Mouse (Mus musculus) kidney, postnatal 4 days (tissue): ENCODE measurements around the gene Cd2bp2.

ENCODE experiments used
- DNase-seq, 2 experiments: peaks; one replicate each; pipeline ENCODE4 v3.0.0; 2021; ENCODE audit warnings: mixed read lengths in 2 of 2

The Cd2bp2 gene

GRCm38 (mm10) chr7:127217901-127218642, 22.2 kb upstream of the Cd2bp2 start:
- no peak for DNase-seq

- no peak for DNase-seq
These were observed 21.6 kb upstream of the Cd2bp2 start for GRCm38 (mm10) chr7:127217475-127217874.

GRCm38 (mm10) chr7:127216307-127216706, 20.5 kb upstream of the Cd2bp2 start:
- no peak for DNase-seq

- peak; percentile 71 to 80 for DNase-seq
These were observed 19.4 kb upstream of the Cd2bp2 start for GRCm38 (mm10) chr7:127214981-127215871.

- peak; percentile 32 to 56 for DNase-seq
These were observed 18.7 kb upstream of the Cd2bp2 start for GRCm38 (mm10) chr7:127214521-127214920.

GRCm38 (mm10) chr7:127213930-127214329, 18.1 kb upstream of the Cd2bp2 start:
- DNase-seq: no peak

- peak in 1 of 2 experiments; percentile 58 for DNase-seq
These were observed 17.6 kb upstream of the Cd2bp2 start for GRCm38 (mm10) chr7:127213485-127213884.

- no peak for DNase-seq
These were observed 16.8 kb upstream of the Cd2bp2 start for GRCm38 (mm10) chr7:127212432-127213250.

- no peak for DNase-seq
These were observed 15.3 kb upstream of the Cd2bp2 start for GRCm38 (mm10) chr7:127211014-127211745.

- DNase-seq: no peak
These were observed 14.4 kb upstream of the Cd2bp2 start for GRCm38 (mm10) chr7:127210266-127210665.

GRCm38 (mm10) chr7:127209851-127210250, 14.0 kb upstream of the Cd2bp2 start:
- DNase-seq: no peak

- peak; percentile 96 to 97 for DNase-seq
These were observed 12.9 kb upstream of the Cd2bp2 start, which contains the start of gene Mylpf for GRCm38 (mm10) chr7:127208553-127209438. Gene Mylpf (plus strand): TSS chr7:127208890.

- no peak for DNase-seq
These were observed 12.4 kb upstream of the Cd2bp2 start, which contains the start of gene Tbc1d10b for GRCm38 (mm10) chr7:127208295-127208552. Gene Tbc1d10b (minus strand): TSS chr7:127208468.

- DNase-seq: peak in 1 of 2 experiments; percentile 45
These were observed 11.8 kb upstream of the Cd2bp2 start for GRCm38 (mm10) chr7:127207374-127208294.

GRCm38 (mm10) chr7:127206606-127207005, 10.8 kb upstream of the Cd2bp2 start:
- no peak for DNase-seq

GRCm38 (mm10) chr7:127196484-127196883, 634 bp upstream of the Cd2bp2 start:
- DNase-seq: no peak

GRCm38 (mm10) chr7:127194633-127195029, 1.2 kb downstream of the Cd2bp2 start:
- no peak for DNase-seq

- DNase-seq: no peak
These were observed 1.7 kb downstream of the Cd2bp2 start for GRCm38 (mm10) chr7:127194011-127194632.

GRCm38 (mm10) chr7:127192989-127193388, 2.9 kb downstream of the Cd2bp2 start:
- peak in 1 of 2 experiments; percentile 49 for DNase-seq

GRCm38 (mm10) chr7:127190672-127191071, 5.2 kb downstream of the Cd2bp2 start:
- DNase-seq: no peak
